Mouse (Mus musculus): ENCODE results near the gene 5730522E02Rik. TPM values are rescaled to one million over a fixed set of nuclear protein-coding genes. Genes with fewer than 3 reads are reported as not detected.

Gene 5730522E02Rik
- polyA plus RNA-seq, 1 experiment = not detected

DNA sequence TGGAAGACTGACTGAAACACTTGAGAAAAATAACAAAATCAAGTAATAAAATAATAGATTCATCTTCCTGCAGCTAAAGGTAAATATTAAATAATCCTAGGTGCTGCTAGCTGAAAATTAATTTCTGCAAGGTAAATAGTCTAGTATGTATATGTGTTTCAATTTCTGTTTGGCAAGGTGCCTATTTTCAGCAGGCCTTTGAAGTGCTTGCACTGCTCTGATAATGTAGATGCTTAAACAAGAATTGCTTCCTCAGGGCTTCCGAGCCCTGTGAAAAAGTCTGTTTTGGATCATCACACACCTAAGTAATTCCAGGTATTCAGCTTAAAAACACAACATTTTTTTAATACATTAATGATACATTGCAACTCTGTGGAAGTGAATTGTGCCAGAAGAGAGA lies 481.1 kb downstream of the 5730522E02Rik start:
- H3K27ac ChIP-seq (ENCODE audit: insufficient read depth, low read depth, low read length) = no peak overlapping the region
- no peaks in the 10 kb centered on the region for H3K4me1 ChIP-seq (ENCODE audit: control insufficient read depth, insufficient read depth, low read length)
- no peak for TF ChIP-seq CTCF (IDR thresholded peaks at IDR 0.05; ENCODE audit: low read depth, low read length)
- no peak for TF ChIP-seq POLR2A (IDR thresholded peaks at IDR 0.05; ENCODE audit: borderline replicate concordance, low read depth, low read length)
- H3K4me3 ChIP-seq (ENCODE audit: insufficient read depth, low read length) = no peak overlapping the region

DNA sequence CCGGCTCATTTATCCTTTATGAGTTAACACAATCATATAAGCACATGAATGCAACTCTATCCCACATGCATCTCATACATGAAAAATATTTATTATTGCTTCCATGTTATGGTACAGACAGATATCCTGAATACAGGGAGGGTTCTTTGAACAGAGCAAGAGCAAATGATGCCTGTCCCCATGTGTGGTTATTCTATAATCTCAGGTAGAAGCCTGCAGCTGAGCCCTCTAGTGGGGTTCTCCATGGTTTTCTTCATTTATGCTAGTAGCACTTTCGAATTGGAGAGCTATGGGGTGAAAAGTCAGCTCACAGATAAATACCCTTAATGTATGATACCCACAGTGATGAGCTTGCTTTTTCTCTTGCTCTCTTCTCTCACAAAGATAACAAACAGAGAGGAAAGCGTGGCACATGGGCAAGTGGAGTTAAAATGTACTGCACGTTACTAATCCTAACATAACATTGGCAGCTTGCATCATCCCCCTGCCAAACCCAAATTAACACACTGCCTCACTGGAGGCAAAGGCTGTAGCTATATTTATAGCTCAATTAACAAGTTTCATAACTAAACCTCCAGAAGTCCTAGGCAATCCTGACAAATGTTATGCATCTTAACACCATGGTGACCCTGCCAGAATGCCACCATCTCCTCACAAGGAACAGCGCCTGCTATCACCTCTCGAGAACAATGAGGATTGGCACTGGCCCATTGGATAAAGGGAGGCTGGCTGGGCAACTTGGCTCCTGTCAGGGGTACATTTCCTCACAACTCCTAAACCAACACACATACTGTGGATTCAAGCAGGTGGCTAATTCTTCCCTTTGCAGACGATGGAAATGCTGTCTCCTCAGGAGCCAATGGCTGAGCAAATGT lies 494.9 kb downstream of the 5730522E02Rik start:
- Histone ChIP-seq H3K27ac (ENCODE audit: insufficient read depth, low read depth, low read length) (no peak overlapping the region), H3K4me3 (ENCODE audit: insufficient read depth, low read length) (no peak overlapping the region), H3K4me1 (ENCODE audit: control insufficient read depth, insufficient read depth, low read length) (no peaks in the 10 kb centered on the region)
- TF ChIP-seq POLR2A (IDR thresholded peaks at IDR 0.05; ENCODE audit: borderline replicate concordance, low read depth, low read length) (no peak), CTCF (IDR thresholded peaks at IDR 0.05; ENCODE audit: low read depth, low read length) (no peak)

DNA sequence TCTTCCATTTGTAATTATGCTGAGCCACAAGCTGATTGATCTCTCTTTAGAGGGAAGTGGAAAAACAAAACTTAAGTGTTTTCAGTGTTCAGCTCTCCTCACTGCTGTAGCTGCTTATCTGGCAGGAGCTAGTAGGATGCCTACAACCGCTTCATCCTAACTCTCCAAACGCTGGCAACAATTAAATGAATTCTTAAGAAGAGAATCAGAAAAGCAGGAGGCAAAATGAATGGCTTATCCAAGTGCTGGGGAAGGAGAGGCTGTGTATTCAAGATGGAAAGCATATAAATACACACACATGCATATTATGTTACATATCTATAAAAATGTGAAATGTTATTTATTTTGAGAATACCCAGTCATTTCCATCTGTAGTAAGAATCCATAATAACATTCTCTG lies 500.0 kb downstream of the 5730522E02Rik start:
- no peak overlapping the region for H3K27ac ChIP-seq (ENCODE audit: insufficient read depth, low read depth, low read length)
- no peak for TF ChIP-seq POLR2A (IDR thresholded peaks at IDR 0.05; ENCODE audit: borderline replicate concordance, low read depth, low read length)
- TF ChIP-seq CTCF (IDR thresholded peaks at IDR 0.05; ENCODE audit: low read depth, low read length) = no peak
- no peaks in the 10 kb centered on the region for H3K4me1 ChIP-seq (ENCODE audit: control insufficient read depth, insufficient read depth, low read length)
- H3K4me3 ChIP-seq (ENCODE audit: insufficient read depth, low read length) = no peak overlapping the region

DNA sequence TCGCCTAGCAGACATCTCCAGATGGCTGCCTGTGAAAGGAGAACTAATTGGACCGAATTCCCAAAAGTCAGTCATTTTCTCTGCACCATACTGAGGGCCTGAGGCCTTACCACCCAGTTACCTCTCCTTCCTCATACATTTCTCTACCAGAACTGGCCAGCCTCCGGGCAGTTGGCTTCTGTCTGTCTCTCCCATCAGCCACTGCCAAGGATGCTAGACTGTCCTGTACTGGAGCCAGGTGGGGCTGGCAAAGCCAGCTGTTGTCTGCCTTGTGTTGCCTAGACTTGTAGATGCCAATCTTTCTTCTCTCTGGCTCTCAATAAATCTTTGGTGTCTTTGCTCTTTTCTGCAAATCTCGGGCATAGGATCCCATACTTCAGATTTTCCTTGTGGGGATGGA lies 500.7 kb downstream of the 5730522E02Rik start:
- H3K4me3 ChIP-seq (ENCODE audit: insufficient read depth, low read length) = no peak overlapping the region
- H3K4me1 ChIP-seq (ENCODE audit: control insufficient read depth, insufficient read depth, low read length) = no peaks in the 10 kb centered on the region
- H3K27ac ChIP-seq (ENCODE audit: insufficient read depth, low read depth, low read length) = no peak overlapping the region
- TF ChIP-seq POLR2A (IDR thresholded peaks at IDR 0.05; ENCODE audit: borderline replicate concordance, low read depth, low read length) = no peak
- TF ChIP-seq CTCF (IDR thresholded peaks at IDR 0.05; ENCODE audit: low read depth, low read length) = no peak

DNA sequence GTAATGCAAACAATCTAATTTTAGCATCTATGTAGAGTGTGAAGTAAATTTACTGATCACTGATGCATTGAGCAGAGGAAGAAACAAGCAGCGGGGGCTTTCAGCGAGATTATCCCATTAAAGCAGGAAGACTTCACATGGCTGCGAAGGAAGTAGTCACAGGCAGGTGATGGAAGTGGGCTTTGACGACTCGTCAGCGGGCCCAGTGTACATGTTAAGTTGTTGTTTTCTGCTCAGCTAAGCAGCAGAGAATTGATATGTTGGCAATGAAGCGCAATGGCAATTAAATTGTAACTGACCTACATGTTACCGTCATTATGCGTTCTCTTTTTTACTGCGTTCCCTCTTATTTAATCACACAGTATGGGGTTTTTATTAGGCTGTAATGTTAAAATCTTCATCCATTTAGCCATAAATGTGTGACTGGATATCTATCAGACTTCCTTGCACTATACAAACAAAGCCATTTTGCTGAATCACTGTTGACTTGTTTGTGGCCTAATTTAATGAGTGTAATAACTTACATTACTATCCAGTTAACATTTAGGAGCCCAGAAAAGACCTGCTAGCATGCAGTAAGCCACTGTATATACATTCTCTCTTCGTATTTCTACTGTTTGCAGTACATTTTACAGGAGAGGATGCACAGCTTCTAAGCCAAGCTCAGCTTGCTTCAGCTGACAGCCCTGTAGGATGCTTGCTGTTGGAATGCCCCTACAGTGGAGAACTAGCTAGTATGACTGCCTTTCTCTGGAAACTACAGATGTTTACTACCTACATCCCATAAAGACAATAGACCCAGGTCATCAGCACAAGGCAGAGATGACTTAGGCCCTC lies 506.0 kb downstream of the 5730522E02Rik start:
- no peaks in the 10 kb centered on the region for H3K4me1 ChIP-seq (ENCODE audit: control insufficient read depth, insufficient read depth, low read length)
- no peak overlapping the region for H3K4me3 ChIP-seq (ENCODE audit: insufficient read depth, low read length)
- TF ChIP-seq CTCF (IDR thresholded peaks at IDR 0.05; ENCODE audit: low read depth, low read length) (no peak), POLR2A (IDR thresholded peaks at IDR 0.05; ENCODE audit: borderline replicate concordance, low read depth, low read length) (no peak)
- no peak overlapping the region for H3K27ac ChIP-seq (ENCODE audit: insufficient read depth, low read depth, low read length)

DNA sequence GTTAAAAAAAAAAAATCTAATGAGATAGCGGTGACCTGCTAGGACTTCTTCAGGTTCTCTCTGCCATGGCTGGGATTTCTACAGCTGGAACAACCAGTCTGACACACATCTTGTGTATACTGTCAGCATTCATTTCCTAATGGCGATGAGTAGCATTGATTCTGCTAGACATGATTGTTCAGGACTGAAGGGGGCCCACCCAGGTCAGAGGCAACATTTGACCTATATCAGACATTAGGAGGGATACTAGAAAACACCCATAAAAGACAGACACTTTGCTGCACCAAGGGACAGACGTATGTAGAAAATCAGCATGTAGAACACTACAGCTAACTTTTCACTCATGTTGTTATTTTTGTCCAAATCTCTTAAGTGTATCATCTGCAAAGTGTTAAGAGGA lies 507.8 kb downstream of the 5730522E02Rik start:
- H3K4me3 ChIP-seq (ENCODE audit: insufficient read depth, low read length) = no peak overlapping the region
- no peaks in the 10 kb centered on the region for H3K4me1 ChIP-seq (ENCODE audit: control insufficient read depth, insufficient read depth, low read length)
- H3K27ac ChIP-seq (ENCODE audit: insufficient read depth, low read depth, low read length) = no peak overlapping the region
- TF ChIP-seq CTCF (IDR thresholded peaks at IDR 0.05; ENCODE audit: low read depth, low read length) = no peak

DNA sequence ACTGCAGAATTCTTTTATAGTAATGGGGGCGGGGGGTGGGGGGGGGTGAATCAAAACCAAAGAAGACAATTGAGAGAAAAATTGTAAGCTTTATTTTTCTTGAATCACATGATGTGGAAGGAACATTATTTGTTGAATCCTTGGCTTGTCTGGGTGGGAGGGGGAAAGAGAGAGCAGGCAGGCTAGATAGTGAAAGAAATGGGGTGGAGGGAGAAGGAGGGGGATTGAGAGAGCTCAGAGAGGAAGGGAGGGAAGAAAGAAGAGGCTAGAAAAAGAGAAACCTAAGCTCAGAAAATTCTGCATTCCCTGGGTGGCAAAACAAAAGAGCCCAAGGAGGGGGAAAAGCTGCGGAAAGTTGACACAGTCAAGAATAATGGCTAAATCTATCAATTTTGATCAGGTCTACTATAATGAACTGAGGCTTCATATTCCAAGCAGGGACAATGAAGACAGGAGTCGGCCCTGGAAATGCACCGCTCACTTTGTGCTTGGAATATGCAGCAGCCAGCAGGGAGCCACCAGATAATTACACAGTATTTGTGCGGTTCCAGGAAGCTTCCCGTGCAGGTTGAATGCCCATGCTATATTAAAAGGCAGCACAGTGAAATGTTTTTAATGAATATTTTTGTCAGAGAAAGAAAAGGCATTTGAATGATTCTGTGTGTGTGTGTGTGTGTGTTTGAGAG lies 512.9 kb downstream of the 5730522E02Rik start:
- TF ChIP-seq POLR2A (IDR thresholded peaks at IDR 0.05; ENCODE audit: borderline replicate concordance, low read depth, low read length) = no peak
- no peak for TF ChIP-seq CTCF (IDR thresholded peaks at IDR 0.05; ENCODE audit: low read depth, low read length)
- no peaks in the 10 kb centered on the region for H3K4me1 ChIP-seq (ENCODE audit: control insufficient read depth, insufficient read depth, low read length)
- H3K4me3 ChIP-seq (ENCODE audit: insufficient read depth, low read length) = no peak overlapping the region
- H3K27ac ChIP-seq (ENCODE audit: insufficient read depth, low read depth, low read length) = no peak overlapping the region

DNA sequence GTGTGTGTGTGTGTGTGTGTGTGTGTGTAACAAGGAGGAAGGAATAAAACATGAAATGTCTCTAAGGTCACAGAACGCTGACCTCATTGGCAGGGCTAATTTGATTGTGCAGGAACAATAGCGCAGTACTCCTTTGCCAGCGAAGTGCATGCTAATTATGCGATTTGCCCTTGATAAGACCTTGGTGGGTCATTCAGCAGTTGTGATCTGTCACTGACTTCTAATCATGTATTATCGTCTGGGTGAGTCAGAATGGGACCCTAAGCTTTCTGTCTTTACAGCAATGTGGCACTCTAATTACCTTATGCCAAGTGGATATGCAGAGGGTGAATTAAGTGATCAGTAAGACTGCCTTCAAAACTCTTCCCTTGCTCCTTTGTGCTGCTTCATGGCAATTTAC lies 514.4 kb downstream of the 5730522E02Rik start:
- Histone ChIP-seq H3K4me3 (ENCODE audit: insufficient read depth, low read length) (no peak overlapping the region), H3K4me1 (ENCODE audit: control insufficient read depth, insufficient read depth, low read length) (no peaks in the 10 kb centered on the region), H3K27ac (ENCODE audit: insufficient read depth, low read depth, low read length) (no peak overlapping the region)
- TF ChIP-seq POLR2A (IDR thresholded peaks at IDR 0.05; ENCODE audit: borderline replicate concordance, low read depth, low read length) = no peak
- no peak for TF ChIP-seq CTCF (IDR thresholded peaks at IDR 0.05; ENCODE audit: low read depth, low read length)

DNA sequence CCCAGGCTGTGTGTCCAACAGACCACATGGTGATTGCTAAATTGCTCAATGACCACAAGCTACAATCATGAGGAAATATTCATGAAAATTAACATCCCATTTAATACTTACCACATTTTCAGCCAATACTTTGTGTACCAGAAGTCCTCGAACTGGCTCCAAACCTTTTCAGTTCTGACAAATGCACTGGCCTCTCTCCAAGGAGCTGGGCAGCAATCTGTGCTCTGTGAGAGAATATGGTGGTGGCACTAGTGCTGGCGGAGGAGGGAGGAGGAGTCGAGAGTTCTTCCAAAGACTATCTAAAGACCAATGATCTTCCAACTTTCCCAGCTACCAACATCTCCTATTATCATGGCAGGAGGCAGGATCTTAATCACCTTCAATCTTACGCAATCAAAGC lies 525.8 kb downstream of the 5730522E02Rik start:
- no peak for TF ChIP-seq CTCF (IDR thresholded peaks at IDR 0.05; ENCODE audit: low read depth, low read length)
- no peak for TF ChIP-seq POLR2A (IDR thresholded peaks at IDR 0.05; ENCODE audit: borderline replicate concordance, low read depth, low read length)
- Histone ChIP-seq H3K4me3 (ENCODE audit: insufficient read depth, low read length) (no peak overlapping the region), H3K4me1 (ENCODE audit: control insufficient read depth, insufficient read depth, low read length) (no peaks in the 10 kb centered on the region), H3K27ac (ENCODE audit: insufficient read depth, low read depth, low read length) (no peak overlapping the region)
